Mouse (Mus musculus): ENCODE measurements around the gene Lpcat1. TPM values are rescaled to one million over a fixed set of nuclear protein-coding genes. Genes with fewer than 3 reads are reported as not detected.
A peak's percentile ranks its signal among the peaks of the same experiment; 100 is the strongest.

The Lpcat1 gene
- total RNA-seq, 2 experiments from 2014 or later: 40.8 to 47.2 TPM

DNA sequence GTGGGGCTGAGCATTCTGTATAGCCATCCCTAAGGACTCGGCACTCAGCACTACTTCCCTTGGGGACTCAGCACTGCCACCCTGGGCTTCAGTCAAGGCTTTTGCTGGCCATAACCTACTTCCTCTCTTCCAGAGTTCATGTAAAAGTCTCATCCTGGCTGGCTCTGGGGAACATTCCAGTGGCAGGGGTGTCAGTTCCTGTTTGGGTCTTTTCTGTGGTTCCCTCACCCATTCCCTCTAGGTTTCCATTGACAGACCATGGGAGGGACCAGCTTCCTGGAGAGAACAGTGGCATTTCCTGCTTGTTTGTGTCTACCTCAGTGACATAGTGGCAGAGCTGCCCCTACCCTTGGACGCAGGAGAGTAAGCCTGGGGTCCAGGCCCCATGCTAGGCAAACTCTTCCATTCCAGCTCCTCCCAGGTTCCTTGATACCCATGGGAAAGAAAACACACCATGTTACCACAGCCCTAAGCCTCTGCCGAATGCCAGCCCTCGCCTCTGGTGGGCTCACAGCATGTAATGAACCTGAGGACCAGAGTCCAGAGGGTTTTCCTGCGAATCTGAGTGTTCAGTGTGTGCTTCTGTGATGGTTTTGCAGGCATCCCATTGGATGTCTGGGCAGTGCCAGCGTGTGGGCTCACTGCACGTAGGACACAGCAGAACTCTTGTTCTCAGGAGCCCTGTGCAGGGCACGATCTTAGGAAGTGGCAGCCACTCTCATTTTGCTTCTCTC is 42.0 kb downstream of the Lpcat1 start:
- intact Hi-C loops (cut with DNase I): no loop called here
- H3K27ac ChIP-seq: no peak overlapping the region
- DNase-seq (ENCODE audit: extremely low spot score in 1 of 2, low spot score in 2 of 2): no peak
- no peak for TF ChIP-seq CTCF (IDR thresholded peaks at IDR 0.05)
- no peak overlapping the region for H3K4me3 ChIP-seq

- intact Hi-C loops (cut with DNase I): loop anchor here (5.0 kb wide), 3 partner anchors 178 to 207 kb away; no protein-coding TSS in a partner anchor
- Histone ChIP-seq H3K27ac (no peak overlapping the region), H3K4me3 (no peak overlapping the region)
- TF ChIP-seq CTCF (IDR thresholded peaks at IDR 0.05): no peak
- no peak for DNase-seq (ENCODE audit: extremely low spot score in 1 of 2, low spot score in 2 of 2)
These were observed 42.9 kb downstream of the Lpcat1 start for GRCm38 (mm10) chr13:73509869-73510268.

GRCm38 (mm10) chr13:73512776-73513673 is 46.0 kb downstream of the Lpcat1 start:
- no peak overlapping the region for H3K4me3 ChIP-seq
- TF ChIP-seq CTCF (IDR thresholded peaks at IDR 0.05): peak; percentile 96
- intact Hi-C loops (cut with DNase I): loop anchor here (2.0 to 5.0 kb wide), 4 partner anchors 114 to 204 kb away; partner anchors contain the start of gene Tert

DNA sequence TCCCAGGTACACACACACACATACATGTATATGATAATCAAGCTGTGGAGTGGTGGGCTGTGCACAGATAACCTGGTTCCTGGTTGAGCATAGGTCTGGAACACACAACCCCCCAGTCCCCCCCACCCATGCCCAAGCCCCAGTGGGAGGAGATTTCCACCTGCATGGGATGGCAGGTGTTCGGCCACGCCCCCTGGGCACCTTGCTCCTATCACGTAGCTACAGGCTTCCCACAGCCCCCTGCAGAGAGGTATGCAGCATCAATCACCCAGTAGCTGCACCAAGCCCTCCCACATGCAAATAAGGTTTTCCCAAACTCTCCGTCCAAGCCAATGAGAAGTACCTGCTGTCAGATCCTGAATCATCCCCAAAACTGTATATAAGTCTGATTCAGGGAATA is 49.9 kb downstream of the Lpcat1 start:
- intact Hi-C loops (cut with DNase I): no loop called here
- no peak for TF ChIP-seq CTCF (IDR thresholded peaks at IDR 0.05)
- DNase-seq (ENCODE audit: extremely low spot score in 1 of 2, low spot score in 2 of 2): no peak

More at GRCm38 (mm10) chr13:73512776-73513673, 46.0 kb downstream of the Lpcat1 start:
- no peak overlapping the region for H3K27ac ChIP-seq
- peak; percentile 77 to 80 for DNase-seq (ENCODE audit: extremely low spot score in 1 of 2, low spot score in 2 of 2)

GRCm38 (mm10) chr13:73533716-73534115 is 66.7 kb downstream of the Lpcat1 start:
- no peak overlapping the region for H3K4me3 ChIP-seq
- no peak for TF ChIP-seq CTCF (IDR thresholded peaks at IDR 0.05)
- no peak overlapping the region for H3K27ac ChIP-seq
- intact Hi-C loops (cut with DNase I): no loop called here
- DNase-seq (ENCODE audit: extremely low spot score in 1 of 2, low spot score in 2 of 2): no peak

More for the DNA sequence above, 49.9 kb downstream of the Lpcat1 start:
- H3K4me3 ChIP-seq: no peak overlapping the region
- no peak overlapping the region for H3K27ac ChIP-seq

GRCm38 (mm10) chr13:73535287-73535686 is 68.3 kb downstream of the Lpcat1 start:
- no peak for TF ChIP-seq CTCF (IDR thresholded peaks at IDR 0.05)
- no peak for DNase-seq (ENCODE audit: extremely low spot score in 1 of 2, low spot score in 2 of 2)
- H3K4me3 ChIP-seq: no peak overlapping the region
- intact Hi-C loops (cut with DNase I): no loop called here
- no peak overlapping the region for H3K27ac ChIP-seq

- H3K27ac ChIP-seq: no peak within 1 kb of the TSS
- intact Hi-C loops (cut with DNase I): no loop called here
- peak in 1 of 2 experiments; percentile 24 for DNase-seq (ENCODE audit: extremely low spot score in 1 of 2, low spot score in 2 of 2)
- no peak for TF ChIP-seq CTCF (IDR thresholded peaks at IDR 0.05)
- peak within 1 kb of the TSS; percentile 34 for H3K4me3 ChIP-seq
These were observed 69.4 kb downstream of the Lpcat1 start, which contains the start of gene Slc6a3 for GRCm38 (mm10) chr13:73536403-73536821. Slc6a3 (plus strand) TSS chr13:73536747.

- intact Hi-C loops (cut with DNase I): no loop called here
- TF ChIP-seq CTCF (IDR thresholded peaks at IDR 0.05): no peak
- H3K27ac ChIP-seq: no peak overlapping the region
- no peak for DNase-seq (ENCODE audit: extremely low spot score in 1 of 2, low spot score in 2 of 2)
- H3K4me3 ChIP-seq: peak overlapping the region; percentile 34
These were observed 69.8 kb downstream of the Lpcat1 start for GRCm38 (mm10) chr13:73536824-73537223.

GRCm38 (mm10) chr13:73564201-73564600 is 97.2 kb downstream of the Lpcat1 start:
- no peak overlapping the region for H3K27ac ChIP-seq
- TF ChIP-seq CTCF (IDR thresholded peaks at IDR 0.05): no peak
- DNase-seq (ENCODE audit: extremely low spot score in 1 of 2, low spot score in 2 of 2): no peak
- intact Hi-C loops (cut with DNase I): no loop called here
- no peak overlapping the region for H3K4me3 ChIP-seq

Other genes with a start within 250 kb of the Lpcat1 start
- not detected for gene Irx4, start 206.7 kb upstream of the Lpcat1 start, total RNA-seq (2021)
- gene Mrpl36, start 138.7 kb upstream of the Lpcat1 start, total RNA-seq (2021): 10 to 100 TPM; 34.1 to 36.9 TPM
- gene Ndufs6, start 138.7 kb upstream of the Lpcat1 start, total RNA-seq (2021): 100 to 1,000 TPM; 177 to 187 TPM
- gene Slc6a3, start 69.5 kb downstream of the Lpcat1 start, total RNA-seq (2021): under 1 TPM in 1 of 2 experiments, not detected in 1; 0.12 TPM
- 100 to 1,000 TPM; 115 to 123 TPM for gene Clptm1l, start 136.8 kb downstream of the Lpcat1 start, total RNA-seq (2021)
- 1 to 10 TPM; 4.1 to 4.4 TPM for gene Tert, start 159.7 kb downstream of the Lpcat1 start, total RNA-seq (2021)
- not detected for gene Slc6a18, start 210.8 kb downstream of the Lpcat1 start, total RNA-seq (2021)
- gene Slc6a19, start 237.7 kb downstream of the Lpcat1 start, total RNA-seq (2021): under 1 TPM in 1 of 2 experiments, not detected in 1; 0.16 TPM

All from left cerebral cortex, adult 2 months (tissue).